Mouse (Mus musculus) erythroblast, embryonic 14.5 days (primary cell): ENCODE measurements around the gene AU040320. TPM values are rescaled to one million over a fixed set of nuclear protein-coding genes. Genes with fewer than 3 reads are reported as not detected.

Experiments
- H3K27me3 ChIP-seq: 2 replicates; pipeline ENCODE4 v1.6.1; 2012; ENCODE audit warnings: inconsistent platforms; ENCODE audit not compliant: control insufficient read depth
- H3K36me3 ChIP-seq: 2 replicates; pipeline ENCODE4 v1.6.1; 2012; ENCODE audit warnings: mild to moderate bottlenecking, inconsistent platforms; ENCODE audit not compliant: control insufficient read depth
- H3K4me1 ChIP-seq: 2 replicates; pipeline ENCODE4 v1.6.1; 2012; ENCODE audit warnings: inconsistent platforms; ENCODE audit not compliant: control insufficient read depth
- H3K4me3 ChIP-seq: replicated peaks from 2 replicates; pipeline ENCODE3; 2012; ENCODE audit warnings: moderate library complexity, mild to moderate bottlenecking, inconsistent platforms
- H3K9me3 ChIP-seq: 2 replicates; pipeline ENCODE4 v1.6.1; 2012; ENCODE audit warnings: low read length, inconsistent platforms, mixed read lengths; ENCODE audit not compliant: control insufficient read depth
- GATA1 ChIP-seq: IDR thresholded peaks from 2 replicates; pipeline ENCODE4 v1.6.1; 2012; ENCODE audit warnings: low read length, inconsistent platforms, mixed read lengths
- TAL1 ChIP-seq: IDR thresholded peaks from 3 replicates; pipeline ENCODE4 v1.6.1; 2012; ENCODE audit warnings: low read length, inconsistent platforms, mixed read lengths
- polyA plus RNA-seq: library from polyadenylated mRNA; stranded (reverse); fragments of >175 nt; gene quantifications from 2 replicates; pipeline ENCODE4 v1.2.3, GENCODE M21; 2012

The AU040320 gene
- polyA plus RNA-seq, 1 experiment = 0.43 TPM

- TF ChIP-seq GATA1 (no peak), TAL1 (no peak)
- H3K36me3 ChIP-seq = peaks cover 9% of the 10 kb centered on the region
These were observed 52.4 kb downstream of the AU040320 start for GRCm38 (mm10) chr4:126805741-126806140.

GRCm38 (mm10) chr4:126806692-126807427, 53.5 kb downstream of the AU040320 start:
- Histone ChIP-seq H3K4me1 (peaks cover 43% of the 10 kb centered on the region), H3K4me3 (no peak overlapping the region), H3K9me3 (no peaks in the 10 kb centered on the region), H3K36me3 (peaks cover 9% of the 10 kb centered on the region), H3K27me3 (no peaks in the 10 kb centered on the region)
- no peak for TF ChIP-seq GATA1
- no peak for TF ChIP-seq TAL1

More at GRCm38 (mm10) chr4:126805741-126806140, 52.4 kb downstream of the AU040320 start:
- H3K4me3 ChIP-seq = no peak overlapping the region
- H3K4me1 ChIP-seq = peaks cover 43% of the 10 kb centered on the region
- H3K27me3 ChIP-seq = no peaks in the 10 kb centered on the region
- H3K9me3 ChIP-seq = no peaks in the 10 kb centered on the region

- Histone ChIP-seq H3K36me3 (peaks cover 14% of the 10 kb centered on the region), H3K9me3 (no peaks in the 10 kb centered on the region), H3K4me3 (no peak overlapping the region), H3K27me3 (no peaks in the 10 kb centered on the region), H3K4me1 (peaks cover 14% of the 10 kb centered on the region)
- TF ChIP-seq GATA1 = no peak
- TF ChIP-seq TAL1 = no peak
These were observed 57.2 kb downstream of the AU040320 start for GRCm38 (mm10) chr4:126810566-126810965.

- H3K4me3 ChIP-seq = no peak overlapping the region
- no peaks in the 10 kb centered on the region for H3K27me3 ChIP-seq
- peaks cover 28% of the 10 kb centered on the region for H3K36me3 ChIP-seq
- no peaks in the 10 kb centered on the region; the same call in 1 of the 2 replicates for H3K4me1 ChIP-seq
- no peak for TF ChIP-seq GATA1
- no peak for TF ChIP-seq TAL1
- H3K9me3 ChIP-seq = no peaks in the 10 kb centered on the region
These were observed 59.9 kb downstream of the AU040320 start for GRCm38 (mm10) chr4:126813212-126813611.

GRCm38 (mm10) chr4:126814854-126815253, 61.5 kb downstream of the AU040320 start:
- H3K27me3 ChIP-seq = no peaks in the 10 kb centered on the region
- H3K9me3 ChIP-seq = no peaks in the 10 kb centered on the region
- peaks cover 23% of the 10 kb centered on the region for H3K36me3 ChIP-seq
- TF ChIP-seq GATA1 = no peak
- no peak for TF ChIP-seq TAL1
- no peak overlapping the region for H3K4me3 ChIP-seq
- no peaks in the 10 kb centered on the region; the same call in 1 of the 2 replicates for H3K4me1 ChIP-seq

- H3K9me3 ChIP-seq = no peaks in the 10 kb centered on the region
- H3K36me3 ChIP-seq = peaks cover 10% of the 10 kb centered on the region
- H3K4me1 ChIP-seq = no peaks in the 10 kb centered on the region
- H3K4me3 ChIP-seq = no peak overlapping the region
- no peaks in the 10 kb centered on the region for H3K27me3 ChIP-seq
- TF ChIP-seq GATA1 = no peak
- no peak for TF ChIP-seq TAL1
These were observed 69.8 kb downstream of the AU040320 start for GRCm38 (mm10) chr4:126822891-126823882.

- peaks cover 10% of the 10 kb centered on the region for H3K36me3 ChIP-seq
- TF ChIP-seq TAL1 = no peak
- TF ChIP-seq GATA1 = no peak
- no peaks in the 10 kb centered on the region for H3K27me3 ChIP-seq
- H3K4me3 ChIP-seq = no peak overlapping the region
- H3K4me1 ChIP-seq = no peaks in the 10 kb centered on the region
- no peaks in the 10 kb centered on the region for H3K9me3 ChIP-seq
These were observed 70.6 kb downstream of the AU040320 start for GRCm38 (mm10) chr4:126823917-126824316.

- Histone ChIP-seq H3K9me3 (no peaks in the 10 kb centered on the region), H3K4me1 (no peaks in the 10 kb centered on the region; the same call in 1 of the 2 replicates), H3K27me3 (no peaks in the 10 kb centered on the region), H3K4me3 (no peak overlapping the region), H3K36me3 (peaks cover 32% of the 10 kb centered on the region)
- TF ChIP-seq GATA1 = no peak
- TF ChIP-seq TAL1 = no peak
These were observed 77.8 kb downstream of the AU040320 start for GRCm38 (mm10) chr4:126831122-126831521.

- no peak for TF ChIP-seq TAL1
- no peaks in the 10 kb centered on the region for H3K27me3 ChIP-seq
- H3K4me1 ChIP-seq = no peaks in the 10 kb centered on the region
- H3K4me3 ChIP-seq = no peak overlapping the region
- H3K36me3 ChIP-seq = peaks cover 48% of the 10 kb centered on the region
- no peaks in the 10 kb centered on the region for H3K9me3 ChIP-seq
These were observed 85.5 kb downstream of the AU040320 start for GRCm38 (mm10) chr4:126838799-126839198.
